Mouse (Mus musculus) fat pad, adult 2 months (tissue): Measurements from ENCODE around the gene Fkbp11.

Experiments
- DNase-seq: peaks from one replicate; pipeline ENCODE4 v3.0.0-alpha.2; 2011; ENCODE audit warnings: low read depth, low spot score; ENCODE audit errors: extremely low read depth

Gene Fkbp11

GRCm38 (mm10) chr15:98699190-98700105 is 28.6 kb downstream of the Fkbp11 start:
- no peak for DNase-seq

- no peak for DNase-seq
These were observed 31.8 kb downstream of the Fkbp11 start for GRCm38 (mm10) chr15:98696216-98696615.

GRCm38 (mm10) chr15:98695726-98696125 is 32.3 kb downstream of the Fkbp11 start:
- no peak for DNase-seq

GRCm38 (mm10) chr15:98692171-98692715 is 35.8 kb downstream of the Fkbp11 start:
- DNase-seq, result no peak

GRCm38 (mm10) chr15:98691486-98692147 is 36.4 kb downstream of the Fkbp11 start:
- no peak for DNase-seq

- no peak for DNase-seq
These were observed 38.3 kb downstream of the Fkbp11 start for GRCm38 (mm10) chr15:98689682-98690081.

- DNase-seq, result no peak
These were observed 42.1 kb downstream of the Fkbp11 start for GRCm38 (mm10) chr15:98685926-98686325.

- DNase-seq, result no peak
These were observed 44.3 kb downstream of the Fkbp11 start for GRCm38 (mm10) chr15:98683746-98684145.

GRCm38 (mm10) chr15:98683177-98683576 is 44.8 kb downstream of the Fkbp11 start:
- DNase-seq, result no peak

GRCm38 (mm10) chr15:98681633-98682032 is 46.4 kb downstream of the Fkbp11 start:
- no peak for DNase-seq

- DNase-seq, result no peak
These were observed 47.3 kb downstream of the Fkbp11 start for GRCm38 (mm10) chr15:98680660-98681059.

- no peak for DNase-seq
These were observed 50.0 kb downstream of the Fkbp11 start for GRCm38 (mm10) chr15:98677977-98678376.

GRCm38 (mm10) chr15:98676940-98677728 is 50.9 kb downstream of the Fkbp11 start, which contains the start of gene Rnd1:
Rnd1 (minus strand) TSS chr15:98677461.
- DNase-seq, result peak; percentile 40

GRCm38 (mm10) chr15:98676471-98676870 is 51.5 kb downstream of the Fkbp11 start:
- DNase-seq, result no peak

- no peak for DNase-seq
These were observed 52.3 kb downstream of the Fkbp11 start for GRCm38 (mm10) chr15:98675634-98676250.

GRCm38 (mm10) chr15:98674994-98675545 is 52.9 kb downstream of the Fkbp11 start:
- DNase-seq, result no peak
